Mouse (Mus musculus): Measurements from ENCODE around the gene Gm37240.

DNA sequence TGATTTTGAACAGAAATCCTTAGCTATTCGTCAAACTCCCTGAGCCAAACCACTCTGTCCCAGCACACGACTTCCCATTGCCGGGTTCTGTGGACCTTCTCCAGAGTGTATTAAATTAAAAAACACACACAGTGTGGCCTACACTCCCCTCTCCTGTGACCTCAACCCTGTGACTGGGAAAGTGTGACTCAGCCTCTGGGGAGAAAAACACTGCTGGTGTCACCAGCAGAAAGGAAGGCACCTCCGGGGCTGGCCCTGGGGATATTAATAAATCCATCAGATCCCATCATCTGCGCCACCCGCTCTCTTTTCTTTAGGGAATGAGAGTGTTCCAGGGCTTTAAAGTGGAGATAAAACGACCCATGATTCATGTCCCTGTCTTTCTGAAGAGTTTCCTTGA is 823.2 kb downstream of the Gm37240 start:
- TF ChIP-seq CTCF (IDR thresholded peaks at IDR 0.05; ENCODE audit: low read depth) (no peak), EP300 (optimal IDR thresholded peaks at IDR 0.05) (no peak)
